Mouse (Mus musculus) layer of hippocampus, adult 9-11 months (tissue): Measurements from ENCODE around the gene Nipbl.
A peak's percentile ranks its signal among the peaks of the same experiment; 100 is the strongest.
"Not testable (repeated sequence)": the region's sequence is repeated elsewhere in the genome, so short reads cannot be mapped to it uniquely, and the experiment has no call there.

ENCODE experiments used
- DNase-seq: peaks from one replicate; pipeline ENCODE4 v3.0.0; 2022

Nipbl gene

GRCm38 (mm10) chr15:8443926-8444889 lies at the start of gene Nipbl:
Gene Nipbl, minus strand, starts transcription at chr15:8444463.
- DNase-seq: peak; percentile 92

- peak; percentile 24 for DNase-seq
Observed at GRCm38 (mm10) chr15:8485261-8485660, 41.0 kb upstream of the Nipbl start.

- DNase-seq: no peak
Observed at GRCm38 (mm10) chr15:8469006-8469575, 24.8 kb upstream of the Nipbl start.

GRCm38 (mm10) chr15:8463521-8463920 lies 19.3 kb upstream of the Nipbl start:
- DNase-seq: no peak

GRCm38 (mm10) chr15:8462780-8463179 lies 18.5 kb upstream of the Nipbl start:
- no peak for DNase-seq

- no peak for DNase-seq
Observed at GRCm38 (mm10) chr15:8460871-8461270, 16.6 kb upstream of the Nipbl start.

DNA sequence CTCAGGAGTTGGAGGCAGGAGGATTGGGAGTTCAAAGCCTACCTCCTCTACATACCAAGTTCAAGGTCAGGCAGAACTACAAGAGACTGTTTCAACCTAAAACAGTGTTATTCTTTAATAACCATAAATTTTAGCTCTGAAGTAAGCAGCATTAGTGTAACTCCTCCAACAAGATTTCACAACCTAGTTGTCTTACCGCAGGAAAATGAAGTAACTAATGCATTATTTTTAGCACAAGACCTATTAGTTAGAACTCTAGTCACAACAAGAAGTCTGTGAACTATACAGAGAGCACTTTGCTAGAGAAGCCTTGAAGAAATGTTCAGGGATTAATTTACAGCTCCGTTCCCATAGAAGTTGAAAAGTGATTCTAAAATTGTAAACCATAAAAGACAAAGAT lies 15.7 kb upstream of the Nipbl start:
- no peak for DNase-seq

DNA sequence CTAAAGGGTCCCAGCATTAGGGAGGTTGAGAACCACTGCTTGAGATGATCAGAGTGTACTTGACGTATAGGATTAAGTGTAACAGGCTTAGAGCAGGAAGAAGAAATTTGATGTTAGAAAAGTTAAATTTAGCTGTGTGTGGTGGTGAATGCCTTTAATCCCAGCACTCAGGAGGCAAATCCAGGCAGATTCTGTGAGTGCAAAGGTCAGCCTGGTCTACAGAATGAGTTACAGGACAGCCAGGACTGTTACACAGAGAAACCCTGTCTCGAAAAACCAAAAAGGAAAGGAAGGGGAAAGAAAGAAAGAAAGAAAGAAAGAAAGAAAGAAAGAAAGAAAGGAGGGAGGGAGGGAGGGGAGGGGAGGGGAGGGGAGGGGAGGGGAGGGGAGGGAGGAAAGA lies 12.0 kb upstream of the Nipbl start:
- not testable (repeated sequence) for DNase-seq

- no peak for DNase-seq
Observed at GRCm38 (mm10) chr15:8455486-8455885, 11.2 kb upstream of the Nipbl start.

- no peak for DNase-seq
Observed at GRCm38 (mm10) chr15:8451071-8451470, 6.8 kb upstream of the Nipbl start.

- no peak for DNase-seq
Observed at GRCm38 (mm10) chr15:8447193-8447767, 3.0 kb upstream of the Nipbl start.

GRCm38 (mm10) chr15:8446435-8446834 lies 2.2 kb upstream of the Nipbl start:
- DNase-seq: no peak

DNA sequence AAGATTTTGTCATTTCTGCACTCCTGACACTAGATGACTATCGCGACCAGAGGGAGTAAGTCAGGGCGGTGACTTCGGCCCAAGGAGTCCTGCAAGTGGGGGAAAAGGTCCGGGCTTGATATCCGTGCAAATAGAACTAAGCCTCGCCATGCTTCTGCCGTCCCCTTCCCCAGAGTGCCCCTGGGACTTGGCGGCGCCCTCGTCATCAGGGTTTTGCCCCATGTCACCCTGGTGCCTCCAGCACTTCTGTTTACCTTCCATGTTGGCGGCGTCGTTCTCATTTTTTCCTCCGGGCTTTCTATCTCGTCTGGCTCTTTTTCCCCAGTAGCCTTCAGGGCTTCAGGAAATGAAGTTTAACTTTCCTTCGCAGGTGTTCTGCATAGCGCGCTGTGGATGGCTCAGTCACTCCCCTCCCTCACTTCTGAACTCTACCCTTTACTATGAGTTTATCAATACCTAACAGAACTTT lies 1.7 kb upstream of the Nipbl start:
- no peak for DNase-seq

GRCm38 (mm10) chr15:8444890-8445597 lies 781 bp upstream of the Nipbl start:
- peak; percentile 76 for DNase-seq

DNA sequence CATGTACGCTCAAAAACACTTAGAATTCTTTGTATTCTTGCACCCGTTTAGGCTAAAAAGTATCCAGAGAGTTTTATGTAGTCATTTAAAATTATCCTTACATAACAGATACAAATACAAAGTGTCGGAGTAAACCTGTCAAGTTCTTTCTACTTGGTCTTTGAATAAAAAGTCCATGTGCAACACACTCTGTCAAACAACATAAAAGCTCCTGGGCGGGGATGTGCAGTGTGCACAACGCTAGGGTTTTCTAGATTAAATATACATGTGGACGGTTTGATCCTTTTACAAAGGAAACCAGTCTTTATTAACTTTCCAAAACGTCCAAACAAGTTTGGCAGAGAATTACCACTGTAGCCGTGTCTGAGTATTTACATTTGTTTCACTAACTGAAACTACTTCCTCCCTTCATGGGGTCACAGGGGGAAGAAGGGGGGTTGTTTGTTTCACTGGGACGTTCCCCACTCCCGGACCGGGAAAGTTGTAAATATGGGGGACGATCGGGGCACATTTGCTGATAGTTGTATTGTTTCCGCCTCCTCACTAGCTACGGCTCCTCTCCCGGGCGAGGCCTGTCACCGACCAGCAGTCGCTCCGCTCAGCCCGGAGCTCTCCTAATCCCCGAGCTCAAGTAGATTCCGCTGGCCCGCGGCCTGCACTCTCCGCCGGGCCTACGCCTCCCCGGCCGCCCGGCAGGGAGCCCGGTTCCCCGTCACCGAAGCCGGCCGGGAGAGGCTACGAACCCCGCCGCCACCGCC lies 916 bp downstream of the Nipbl start:
- DNase-seq: peak; percentile 53

- no peak for DNase-seq
Observed at GRCm38 (mm10) chr15:8442761-8443160, 1.5 kb downstream of the Nipbl start.

- DNase-seq: no peak
Observed at GRCm38 (mm10) chr15:8442156-8442555, 2.1 kb downstream of the Nipbl start.

GRCm38 (mm10) chr15:8433239-8433947 lies 10.9 kb downstream of the Nipbl start:
- no peak for DNase-seq

- DNase-seq: no peak
Observed at GRCm38 (mm10) chr15:8432534-8432933, 11.7 kb downstream of the Nipbl start.

GRCm38 (mm10) chr15:8429502-8429901 lies 14.8 kb downstream of the Nipbl start:
- DNase-seq: no peak

- DNase-seq: no peak
Observed at GRCm38 (mm10) chr15:8420909-8421308, 23.4 kb downstream of the Nipbl start.
